Mouse (Mus musculus): ENCODE results near the gene Cd46.

DNA sequence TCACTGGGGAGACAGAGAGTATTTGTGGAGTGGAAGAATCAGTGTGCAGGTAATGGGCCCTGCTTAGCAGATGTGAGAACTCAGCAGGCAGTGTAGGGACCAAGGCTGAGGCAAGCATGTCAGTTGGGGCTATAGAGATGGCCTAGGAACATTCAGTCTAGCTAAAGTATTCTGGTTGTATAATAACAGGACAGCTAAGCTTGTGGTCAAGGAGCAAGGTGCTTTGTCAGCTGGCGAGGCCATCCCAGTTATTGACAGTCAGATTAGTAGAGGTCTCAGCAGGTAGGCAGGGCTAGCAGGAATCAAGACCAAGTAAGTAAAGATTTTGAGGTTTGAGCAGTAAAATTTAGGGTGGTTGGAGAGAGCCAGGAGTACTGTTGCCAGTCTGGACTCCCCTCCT is 93.7 kb downstream of the Cd46 start:
- TF ChIP-seq CTCF (IDR thresholded peaks at IDR 0.05; ENCODE audit: low read depth), result no peak
- no peak for TF ChIP-seq EP300 (optimal IDR thresholded peaks at IDR 0.05)

All from stomach, postnatal 0 days (tissue).